Mouse (Mus musculus): ENCODE results near the gene Col16a1. TPM values are rescaled to one million over a fixed set of nuclear protein-coding genes. Genes with fewer than 3 reads are reported as not detected.
A peak's percentile ranks its signal among the peaks of the same experiment; 100 is the strongest.

Col16a1 gene
- total RNA-seq, 1 experiment from 2014 or later, result 31.5 TPM

GRCm38 (mm10) chr4:130036573-130037401 is 10.9 kb upstream of the Col16a1 start:
- no peak for ATAC-seq (replicated peaks in 1 of 2; ENCODE audit: insufficient read depth in 1 of 2, low FRiP score in 2 of 2, low TSS enrichment in 1 of 2, low read depth in 1 of 2, poor library complexity in 2 of 2, severe bottlenecking in 2 of 2)

- ATAC-seq (replicated peaks in 1 of 2; ENCODE audit: insufficient read depth in 1 of 2, low FRiP score in 2 of 2, low TSS enrichment in 1 of 2, low read depth in 1 of 2, poor library complexity in 2 of 2, severe bottlenecking in 2 of 2), result no peak
Measured at GRCm38 (mm10) chr4:130039351-130039750, 8.3 kb upstream of the Col16a1 start.

- ATAC-seq (replicated peaks in 1 of 2; ENCODE audit: insufficient read depth in 1 of 2, low FRiP score in 2 of 2, low TSS enrichment in 1 of 2, low read depth in 1 of 2, poor library complexity in 2 of 2, severe bottlenecking in 2 of 2), result no peak
Measured at GRCm38 (mm10) chr4:130041076-130041475, 6.6 kb upstream of the Col16a1 start.

- ATAC-seq (replicated peaks in 1 of 2; ENCODE audit: insufficient read depth in 1 of 2, low FRiP score in 2 of 2, low TSS enrichment in 1 of 2, low read depth in 1 of 2, poor library complexity in 2 of 2, severe bottlenecking in 2 of 2), result no peak
Measured at GRCm38 (mm10) chr4:130044211-130044610, 3.4 kb upstream of the Col16a1 start.

- ATAC-seq (replicated peaks in 1 of 2; ENCODE audit: insufficient read depth in 1 of 2, low FRiP score in 2 of 2, low TSS enrichment in 1 of 2, low read depth in 1 of 2, poor library complexity in 2 of 2, severe bottlenecking in 2 of 2), result peak; percentile 94 to 96
Measured at GRCm38 (mm10) chr4:130045609-130046008, 2.0 kb upstream of the Col16a1 start.

- ATAC-seq (replicated peaks in 1 of 2; ENCODE audit: insufficient read depth in 1 of 2, low FRiP score in 2 of 2, low TSS enrichment in 1 of 2, low read depth in 1 of 2, poor library complexity in 2 of 2, severe bottlenecking in 2 of 2), result no peak
Measured at GRCm38 (mm10) chr4:130048203-130048479, 501 bp downstream of the Col16a1 start.

GRCm38 (mm10) chr4:130050056-130050824 is 2.6 kb downstream of the Col16a1 start:
- ATAC-seq (replicated peaks in 1 of 2; ENCODE audit: insufficient read depth in 1 of 2, low FRiP score in 2 of 2, low TSS enrichment in 1 of 2, low read depth in 1 of 2, poor library complexity in 2 of 2, severe bottlenecking in 2 of 2), result no peak

- no peak for ATAC-seq (replicated peaks in 1 of 2; ENCODE audit: insufficient read depth in 1 of 2, low FRiP score in 2 of 2, low TSS enrichment in 1 of 2, low read depth in 1 of 2, poor library complexity in 2 of 2, severe bottlenecking in 2 of 2)
Measured at GRCm38 (mm10) chr4:130052283-130052682, 4.6 kb downstream of the Col16a1 start.

- ATAC-seq (replicated peaks in 1 of 2; ENCODE audit: insufficient read depth in 1 of 2, low FRiP score in 2 of 2, low TSS enrichment in 1 of 2, low read depth in 1 of 2, poor library complexity in 2 of 2, severe bottlenecking in 2 of 2), result no peak
Measured at GRCm38 (mm10) chr4:130053111-130053510, 5.5 kb downstream of the Col16a1 start.

GRCm38 (mm10) chr4:130054727-130055126 is 7.1 kb downstream of the Col16a1 start:
- no peak for ATAC-seq (replicated peaks in 1 of 2; ENCODE audit: insufficient read depth in 1 of 2, low FRiP score in 2 of 2, low TSS enrichment in 1 of 2, low read depth in 1 of 2, poor library complexity in 2 of 2, severe bottlenecking in 2 of 2)

- no peak for ATAC-seq (replicated peaks in 1 of 2; ENCODE audit: insufficient read depth in 1 of 2, low FRiP score in 2 of 2, low TSS enrichment in 1 of 2, low read depth in 1 of 2, poor library complexity in 2 of 2, severe bottlenecking in 2 of 2)
Measured at GRCm38 (mm10) chr4:130055160-130056010, 7.7 kb downstream of the Col16a1 start.

- no peak for ATAC-seq (replicated peaks in 1 of 2; ENCODE audit: insufficient read depth in 1 of 2, low FRiP score in 2 of 2, low TSS enrichment in 1 of 2, low read depth in 1 of 2, poor library complexity in 2 of 2, severe bottlenecking in 2 of 2)
Measured at GRCm38 (mm10) chr4:130056011-130056322, 8.3 kb downstream of the Col16a1 start.

- ATAC-seq (replicated peaks in 1 of 2; ENCODE audit: insufficient read depth in 1 of 2, low FRiP score in 2 of 2, low TSS enrichment in 1 of 2, low read depth in 1 of 2, poor library complexity in 2 of 2, severe bottlenecking in 2 of 2), result no peak
Measured at GRCm38 (mm10) chr4:130056471-130056870, 8.8 kb downstream of the Col16a1 start.

- ATAC-seq (replicated peaks in 1 of 2; ENCODE audit: insufficient read depth in 1 of 2, low FRiP score in 2 of 2, low TSS enrichment in 1 of 2, low read depth in 1 of 2, poor library complexity in 2 of 2, severe bottlenecking in 2 of 2), result no peak
Measured at GRCm38 (mm10) chr4:130060937-130061336, 13.3 kb downstream of the Col16a1 start.

GRCm38 (mm10) chr4:130063191-130063590 is 15.6 kb downstream of the Col16a1 start:
- ATAC-seq (replicated peaks in 1 of 2; ENCODE audit: insufficient read depth in 1 of 2, low FRiP score in 2 of 2, low TSS enrichment in 1 of 2, low read depth in 1 of 2, poor library complexity in 2 of 2, severe bottlenecking in 2 of 2), result no peak

- ATAC-seq (replicated peaks in 1 of 2; ENCODE audit: insufficient read depth in 1 of 2, low FRiP score in 2 of 2, low TSS enrichment in 1 of 2, low read depth in 1 of 2, poor library complexity in 2 of 2, severe bottlenecking in 2 of 2), result peak; percentile 22 to 49; a peak in 3 of 4 replicates
Measured at GRCm38 (mm10) chr4:130066816-130067215, 19.2 kb downstream of the Col16a1 start.

GRCm38 (mm10) chr4:130070523-130070922 is 22.9 kb downstream of the Col16a1 start:
- no peak for ATAC-seq (replicated peaks in 1 of 2; ENCODE audit: insufficient read depth in 1 of 2, low FRiP score in 2 of 2, low TSS enrichment in 1 of 2, low read depth in 1 of 2, poor library complexity in 2 of 2, severe bottlenecking in 2 of 2)

- no peak for ATAC-seq (replicated peaks in 1 of 2; ENCODE audit: insufficient read depth in 1 of 2, low FRiP score in 2 of 2, low TSS enrichment in 1 of 2, low read depth in 1 of 2, poor library complexity in 2 of 2, severe bottlenecking in 2 of 2)
Measured at GRCm38 (mm10) chr4:130071758-130072157, 24.1 kb downstream of the Col16a1 start.

Measured in hematopoietic stem cell, adult 5-6 weeks (primary cell).